Mouse (Mus musculus) hindbrain, embryonic 11.5 days (tissue): Measurements from ENCODE around the gene Caly. TPM values are rescaled to one million over a fixed set of nuclear protein-coding genes. Genes with fewer than 3 reads are reported as not detected.

Experiments
- ATAC-seq: fragments of 200-750 bp; cut with Nextera tagmentation; 2 replicates; pipeline ENCODE4 v1.8.0; 2017; ENCODE audit warnings: mild to moderate bottlenecking, moderate TSS enrichment, moderate library complexity; ENCODE audit not compliant: low FRiP score
- DNase-seq: peaks from one replicate; pipeline ENCODE4 v3.0.0-alpha.2; 2015; ENCODE audit warnings: low spot score
- H3K27ac ChIP-seq: fragments of 300-500 bp; sonication (generic); 2 replicates; pipeline ENCODE4 v1.5.1; 2014; ENCODE audit warnings: mild to moderate bottlenecking, low read depth, low read length
- H3K27me3 ChIP-seq: fragments of 300-500 bp; sonication (generic); 2 replicates; pipeline ENCODE4 v1.6.1; 2014; ENCODE audit warnings: mild to moderate bottlenecking, low read length, moderate library complexity, mixed read lengths; ENCODE audit not compliant: control insufficient read depth, insufficient read depth
- H3K36me3 ChIP-seq: fragments of 300-500 bp; sonication (generic); 2 replicates; pipeline ENCODE4 v1.6.1; 2014; ENCODE audit warnings: mild to moderate bottlenecking, low read length, moderate library complexity, mixed read lengths; ENCODE audit not compliant: control insufficient read depth, insufficient read depth
- H3K4me1 ChIP-seq: fragments of 300-500 bp; sonication (generic); replicated peaks from 2 replicates; pipeline ENCODE4 v1.6.1; 2014; ENCODE audit warnings: low read length, mixed read lengths; ENCODE audit not compliant: control insufficient read depth, insufficient read depth
- H3K4me2 ChIP-seq: fragments of 300-500 bp; sonication (generic); replicated peaks from 2 replicates; pipeline ENCODE4 v1.6.1; 2014; ENCODE audit warnings: mild to moderate bottlenecking, low read depth, low read length
- H3K4me3 ChIP-seq: fragments of 300-500 bp; sonication (generic); 2 replicates; pipeline ENCODE4 v1.5.1; 2014; ENCODE audit warnings: low read depth, low read length
- H3K9ac ChIP-seq: fragments of 300-500 bp; sonication (generic); 2 replicates; pipeline ENCODE4 v1.6.1; 2014; ENCODE audit warnings: low read depth, low read length
- H3K9me3 ChIP-seq: fragments of 300-500 bp; sonication (generic); 2 replicates; pipeline ENCODE4 v1.6.1; 2016; ENCODE audit warnings: low read length; ENCODE audit not compliant: control insufficient read depth
- WGBS: fragments of 180-500 bp; shearing (Covaris S2); extraction: QIAGEN DNeasy Blood & Tissue Kit; methylation state at CpG from one replicate; pipeline ENCODE4 v1.1.7; 2014; 5-methylcytosine and 5-hydroxymethylcytosine counted together
- polyA plus RNA-seq: library from polyadenylated mRNA; unstranded; fragments of >200 nt; fragmentation: Nextera tagmentation; extraction: Ambion mirVana; gene quantifications from 2 replicates; pipeline ENCODE4 v1.2.1, GENCODE M21; 2014

Gene Caly
- polyA plus RNA-seq: 11.2 and 12.1 TPM in 2 replicates

GRCm38 (mm10) chr7:140082242-140082678, at the start of gene Caly:
TSS of gene Caly (minus strand) at chr7:140082548.
- peak; percentile 87 for DNase-seq
- peak within 1 kb of the TSS; percentile 26 for H3K4me3 ChIP-seq
- H3K27ac ChIP-seq: no peak within 1 kb of the TSS
- H3K9me3 ChIP-seq: no peaks in the 10 kb centered on the region
- no peaks in the 10 kb centered on the region for H3K36me3 ChIP-seq
- peak within 1 kb of the TSS; percentile 53 for H3K4me2 ChIP-seq
- H3K4me1 ChIP-seq: peaks cover 12% of the 10 kb centered on the region
- H3K27me3 ChIP-seq: peaks cover 28% of the 10 kb centered on the region
- peak; percentile 74 for ATAC-seq
- 8% methylated on average over 18 of the region's 18 CpGs for WGBS
- H3K9ac ChIP-seq: peak within 1 kb of the TSS; percentile 42

- WGBS: 93% methylated on average over 2 of the region's 2 CpGs
- Histone ChIP-seq H3K4me3 (no peak overlapping the region), H3K36me3 (no peaks in the 10 kb centered on the region), H3K27ac (no peak overlapping the region), H3K4me2 (no peak overlapping the region), H3K9ac (no peak overlapping the region), H3K4me1 (no peaks in the 10 kb centered on the region), H3K27me3 (no peaks in the 10 kb centered on the region), H3K9me3 (no peaks in the 10 kb centered on the region)
- ATAC-seq (no peak), DNase-seq (no peak)
Observed at GRCm38 (mm10) chr7:140127911-140128310, 45.6 kb upstream of the Caly start.

GRCm38 (mm10) chr7:140126934-140127333, 44.6 kb upstream of the Caly start:
- ATAC-seq: no peak
- WGBS: 84% methylated on average over 3 of the region's 3 CpGs
- no peak overlapping the region for H3K9ac ChIP-seq
- no peaks in the 10 kb centered on the region for H3K27me3 ChIP-seq
- H3K4me1 ChIP-seq: no peaks in the 10 kb centered on the region
- H3K27ac ChIP-seq: no peak overlapping the region
- no peaks in the 10 kb centered on the region for H3K9me3 ChIP-seq
- no peak overlapping the region for H3K4me3 ChIP-seq
- no peak overlapping the region for H3K4me2 ChIP-seq
- no peaks in the 10 kb centered on the region for H3K36me3 ChIP-seq
- no peak for DNase-seq

- no peak for DNase-seq
- H3K9me3 ChIP-seq: no peaks in the 10 kb centered on the region
- no peak; the same call in none of the 2 replicates for ATAC-seq
Observed at GRCm38 (mm10) chr7:140126022-140126350, 43.6 kb upstream of the Caly start.

GRCm38 (mm10) chr7:140125278-140126021, 43.1 kb upstream of the Caly start:
- H3K9me3 ChIP-seq: no peaks in the 10 kb centered on the region
- ATAC-seq (peak; percentile 97), DNase-seq (peak; percentile 93)
- H3K4me2 ChIP-seq: peak overlapping the region; percentile 72
- H3K27ac ChIP-seq: no peak overlapping the region
- 1% methylated on average over 40 of the region's 40 CpGs for WGBS
- peak overlapping the region; percentile 71 for H3K4me3 ChIP-seq
- no peaks in the 10 kb centered on the region for H3K4me1 ChIP-seq
- H3K36me3 ChIP-seq: no peaks in the 10 kb centered on the region
- no peaks in the 10 kb centered on the region for H3K27me3 ChIP-seq
- H3K9ac ChIP-seq: peak overlapping the region; percentile 81

More at GRCm38 (mm10) chr7:140126022-140126350, 43.6 kb upstream of the Caly start:
- H3K27me3 ChIP-seq: no peaks in the 10 kb centered on the region
- H3K36me3 ChIP-seq: no peaks in the 10 kb centered on the region
- WGBS: 3% methylated on average over 5 of the region's 5 CpGs
- peak overlapping the region; percentile 71 for H3K4me3 ChIP-seq
- H3K9ac ChIP-seq: peak overlapping the region; percentile 81
- no peaks in the 10 kb centered on the region for H3K4me1 ChIP-seq
- H3K4me2 ChIP-seq: peak overlapping the region; percentile 72
- no peak overlapping the region for H3K27ac ChIP-seq

- Histone ChIP-seq H3K9me3 (no peaks in the 10 kb centered on the region), H3K4me2 (no peak overlapping the region), H3K27me3 (no peaks in the 10 kb centered on the region), H3K36me3 (no peaks in the 10 kb centered on the region), H3K4me1 (no peaks in the 10 kb centered on the region), H3K9ac (no peak overlapping the region), H3K27ac (no peak overlapping the region), H3K4me3 (no peak overlapping the region)
- DNase-seq (no peak), ATAC-seq (no peak)
- 94% methylated on average over 1 of the region's 1 CpGs for WGBS
Observed at GRCm38 (mm10) chr7:140124382-140124781, 42.0 kb upstream of the Caly start.

- H3K9ac ChIP-seq: no peak overlapping the region
- ATAC-seq (no peak), DNase-seq (no peak)
- no peak overlapping the region for H3K4me3 ChIP-seq
- no peaks in the 10 kb centered on the region for H3K9me3 ChIP-seq
- H3K4me1 ChIP-seq: no peaks in the 10 kb centered on the region
- H3K27me3 ChIP-seq: no peaks in the 10 kb centered on the region
- no peak overlapping the region for H3K4me2 ChIP-seq
- H3K36me3 ChIP-seq: no peaks in the 10 kb centered on the region
- WGBS: 42% methylated on average over 4 of the region's 4 CpGs
- no peak overlapping the region for H3K27ac ChIP-seq
Observed at GRCm38 (mm10) chr7:140122765-140123164, 40.4 kb upstream of the Caly start.

- H3K36me3 ChIP-seq: no peaks in the 10 kb centered on the region
- WGBS: 79% methylated on average over 13 of the region's 13 CpGs
- no peak overlapping the region for H3K4me3 ChIP-seq
- H3K9me3 ChIP-seq: no peaks in the 10 kb centered on the region
- no peak overlapping the region for H3K9ac ChIP-seq
- no peaks in the 10 kb centered on the region for H3K4me1 ChIP-seq
- no peak for ATAC-seq
- H3K4me2 ChIP-seq: no peak overlapping the region
- H3K27me3 ChIP-seq: no peaks in the 10 kb centered on the region
- no peak for DNase-seq
- H3K27ac ChIP-seq: no peak overlapping the region
Observed at GRCm38 (mm10) chr7:140121338-140121910, 39.1 kb upstream of the Caly start.

GRCm38 (mm10) chr7:140120484-140120883, 38.1 kb upstream of the Caly start:
- Histone ChIP-seq H3K4me3 (no peak overlapping the region), H3K27me3 (no peaks in the 10 kb centered on the region), H3K27ac (no peak overlapping the region), H3K4me1 (no peaks in the 10 kb centered on the region), H3K9me3 (no peaks in the 10 kb centered on the region), H3K36me3 (no peaks in the 10 kb centered on the region), H3K9ac (no peak overlapping the region), H3K4me2 (no peak overlapping the region)
- 90% methylated on average over 2 of the region's 2 CpGs for WGBS
- no peak for DNase-seq
- ATAC-seq: no peak
